Mouse (Mus musculus) frontal cortex, adult 2 months (tissue): Measurements from ENCODE around the gene Slc44a2. TPM values are rescaled to one million over a fixed set of nuclear protein-coding genes. Genes with fewer than 3 reads are reported as not detected.
A peak's percentile ranks its signal among the peaks of the same experiment; 100 is the strongest.
"Not testable (repeated sequence)": the region's sequence is repeated elsewhere in the genome, so short reads cannot be mapped to it uniquely, and the experiment has no call there.

Experiments used
- DNase-seq, 2 experiments: peaks; one replicate each; pipeline ENCODE4 v3.0.0; 2022; ENCODE audit warnings: low spot score in 1 of 2; ENCODE audit errors: extremely low spot score in 1 of 2
- polyA plus RNA-seq: library from polyadenylated mRNA; depleted of rRNA; stranded (reverse); fragments of >200 nt; gene quantifications from 2 replicates; pipeline ENCODE4 v1.2.3, GENCODE M21; 2012; rRNA removed

Gene Slc44a2
- polyA plus RNA-seq = 60.7 and 66.5 TPM in 2 replicates

- peak; percentile 44 to 77 for DNase-seq
These were observed at the start of gene Slc44a2 for GRCm38 (mm10) chr9:21320619-21321512. Gene Slc44a2, plus strand, starts transcription at chr9:21320698.

- no peak for DNase-seq
These were observed 48.1 kb upstream of the Slc44a2 start for GRCm38 (mm10) chr9:21272391-21272790.

- DNase-seq = no peak
These were observed 47.4 kb upstream of the Slc44a2 start for GRCm38 (mm10) chr9:21273094-21273493.

- DNase-seq = no peak
These were observed 46.8 kb upstream of the Slc44a2 start for GRCm38 (mm10) chr9:21273520-21274228.

GRCm38 (mm10) chr9:21274336-21274735, 46.2 kb upstream of the Slc44a2 start:
- no peak for DNase-seq

GRCm38 (mm10) chr9:21275013-21275710, 45.3 kb upstream of the Slc44a2 start:
- DNase-seq = no peak

- no peak for DNase-seq
These were observed 44.8 kb upstream of the Slc44a2 start for GRCm38 (mm10) chr9:21275727-21276126.

GRCm38 (mm10) chr9:21276307-21276706, 44.2 kb upstream of the Slc44a2 start:
- no peak for DNase-seq

- no peak for DNase-seq
These were observed 42.7 kb upstream of the Slc44a2 start for GRCm38 (mm10) chr9:21277776-21278175.

GRCm38 (mm10) chr9:21283591-21283990, 36.9 kb upstream of the Slc44a2 start:
- no peak for DNase-seq

- no peak for DNase-seq
These were observed 36.5 kb upstream of the Slc44a2 start for GRCm38 (mm10) chr9:21283994-21284393.

GRCm38 (mm10) chr9:21286753-21287152, 33.7 kb upstream of the Slc44a2 start:
- DNase-seq = no peak

GRCm38 (mm10) chr9:21287571-21288402, 32.7 kb upstream of the Slc44a2 start, which contains the start of gene Kri1:
Gene Kri1, minus strand, starts transcription at chr9:21287969.
- peak; percentile 96 to 98 for DNase-seq

GRCm38 (mm10) chr9:21288404-21289336, 31.8 kb upstream of the Slc44a2 start:
- DNase-seq = no peak

- DNase-seq = no peak
These were observed 31.2 kb upstream of the Slc44a2 start for GRCm38 (mm10) chr9:21289337-21289671.

GRCm38 (mm10) chr9:21290589-21290988, 29.9 kb upstream of the Slc44a2 start:
- no peak for DNase-seq

GRCm38 (mm10) chr9:21291022-21291787, 29.3 kb upstream of the Slc44a2 start, which contains the start of gene Cdkn2d:
Gene Cdkn2d, minus strand, starts transcription at chr9:21291407.
- DNase-seq = peak; percentile 99 to 100

- not testable (repeated sequence) for DNase-seq
These were observed 28.6 kb upstream of the Slc44a2 start for GRCm38 (mm10) chr9:21291868-21292267.
